ENCODE assay signal across 15 mouse cellular contexts in the genomic region with DNA sequence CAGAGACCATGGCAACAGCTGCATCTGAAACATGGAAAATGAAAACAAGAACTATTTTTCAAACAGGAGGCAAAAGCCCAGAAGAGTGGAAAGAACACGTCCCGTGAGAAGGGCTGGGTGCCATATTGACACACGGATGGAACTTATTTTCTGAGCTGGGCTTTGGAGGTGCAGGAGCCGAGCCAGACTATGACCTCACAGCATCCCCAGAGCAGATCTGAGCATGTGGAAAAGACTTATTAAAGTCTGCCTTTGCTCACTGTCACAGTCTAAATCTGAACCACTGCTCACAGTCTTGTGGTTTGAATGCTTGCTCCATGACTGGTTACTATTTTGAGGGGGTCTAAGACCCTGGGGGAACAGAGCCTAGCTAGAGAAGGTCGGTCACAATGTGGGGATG.
A peak's percentile ranks its signal among the peaks of the same experiment; 100 is the strongest.
DNase-seq lines count a peak whose midpoint lies in the region; ATAC-seq lines count a peak whose summit lies in the region.
"Had no signal": no experiment of that assay in that cellular context is flagged by ENCODE, and none has a peak within 500 bp of the region (broad histone marks: within the 10 kb centered on the region; RNA-seq: fewer than 3 reads in every experiment).

No protein-coding gene starts in this region.

- DNase-seq in gastrocnemius, postnatal 14 days = peak; percentile 70
- DNase-seq in heart, postnatal 10 days = peak; percentile 72 to 78
- DNase-seq in left cerebral cortex, postnatal 10 days (ENCODE audit: extremely low spot score in 1 of 2, low spot score in 2 of 2) = no peak
- DNase-seq in midbrain, embryonic 11.5 days (ENCODE audit: low spot score, missing footprints) = no peak
- DNase-seq in layer of hippocampus, adult 9-10 months (ENCODE audit: low spot score) = no peak
- DNase-seq: B cell, adult 2 months; cerebellum, adult 18-20 months; kidney, postnatal 25 days; lung, adult 2 months; thymus, postnatal 14 days had no signal

- H3K27me3 ChIP-seq in intestine, embryonic 15.5 days (replicated peaks) = no peaks in the 10 kb centered on the region
- no peaks in the 10 kb centered on the region for H3K27me3 ChIP-seq in intestine, embryonic 16.5 days (replicated peaks; ENCODE audit: control insufficient read depth, insufficient read depth, low read length)
- no peaks in the 10 kb centered on the region for H3K27me3 ChIP-seq in stomach, embryonic 15.5 days (replicated peaks)
- H3K27me3 ChIP-seq in midbrain, embryonic 11.5 days (ENCODE audit: control insufficient read depth, insufficient read depth, low read length) = no peaks in the 10 kb centered on the region

- H3K36me3 ChIP-seq in intestine, embryonic 15.5 days = no peaks in the 10 kb centered on the region
- no peaks in the 10 kb centered on the region for H3K36me3 ChIP-seq in intestine, embryonic 16.5 days (ENCODE audit: control insufficient read depth, insufficient read depth, low read length)
- H3K36me3 ChIP-seq in stomach, embryonic 15.5 days = no peaks in the 10 kb centered on the region
- no peaks in the 10 kb centered on the region for H3K36me3 ChIP-seq in midbrain, embryonic 11.5 days (ENCODE audit: control insufficient read depth, insufficient read depth, low read length)
- H3K36me3 ChIP-seq: G1E had no signal

- no peak overlapping the region for H3K9ac ChIP-seq in intestine, embryonic 15.5 days
- H3K9ac ChIP-seq in intestine, embryonic 16.5 days (ENCODE audit: low read depth, low read length) = no peak overlapping the region
- no peak overlapping the region for H3K9ac ChIP-seq in stomach, embryonic 15.5 days
- H3K9ac ChIP-seq in midbrain, embryonic 11.5 days (ENCODE audit: low read length) = no peak overlapping the region

- no peak overlapping the region for H3K4me3 ChIP-seq in intestine, embryonic 15.5 days (replicated peaks)
- no peak overlapping the region for H3K4me3 ChIP-seq in intestine, embryonic 16.5 days (ENCODE audit: low read length)
- no peak overlapping the region for H3K4me3 ChIP-seq in stomach, embryonic 15.5 days (replicated peaks)
- H3K4me3 ChIP-seq in midbrain, embryonic 11.5 days (ENCODE audit: low read depth, low read length) = no peak overlapping the region
- H3K4me3 ChIP-seq: megakaryocyte, embryonic 14.5 days had no signal

- no peaks in the 10 kb centered on the region for H3K9me3 ChIP-seq in intestine, embryonic 15.5 days
- no peaks in the 10 kb centered on the region for H3K9me3 ChIP-seq in intestine, embryonic 16.5 days (ENCODE audit: control insufficient read depth, low read length)
- no peaks in the 10 kb centered on the region for H3K9me3 ChIP-seq in stomach, embryonic 15.5 days
- H3K9me3 ChIP-seq in midbrain, embryonic 11.5 days (ENCODE audit: control insufficient read depth, low read length) = no peaks in the 10 kb centered on the region

- intact Hi-C loops in gastrocnemius, postnatal 14 days (cut with DNase I; ENCODE audit: low total_unique reads) = no loop called here
- intact Hi-C loops in heart, postnatal 10 days (cut with DNase I) = loop anchor here (5.0 kb wide), 1 partner anchor 178 kb away; the partner anchor contains the start of gene Sulf2
- intact Hi-C loops in left cerebral cortex, postnatal 10 days (cut with DNase I) = loop anchor here (5.0 kb wide), 1 partner anchor 68 kb away; no protein-coding TSS in a partner anchor

- H3K27ac ChIP-seq in intestine, embryonic 15.5 days = 0 out of 2 replicates have a peak overlapping the region, but pooled peaks have one; percentile 14
- H3K27ac ChIP-seq in intestine, embryonic 16.5 days (ENCODE audit: low read length) = no peak overlapping the region
- H3K27ac ChIP-seq in stomach, embryonic 15.5 days = peak overlapping the region; percentile 71
- no peak overlapping the region for H3K27ac ChIP-seq in midbrain, embryonic 11.5 days (ENCODE audit: low read depth, low read length)

- peaks cover 30% of the 10 kb centered on the region for H3K4me1 ChIP-seq in intestine, embryonic 15.5 days (replicated peaks)
- H3K4me1 ChIP-seq in intestine, embryonic 16.5 days (ENCODE audit: control insufficient read depth, insufficient read depth, low read length) = peaks cover 34% of the 10 kb centered on the region
- H3K4me1 ChIP-seq in stomach, embryonic 15.5 days = peaks cover 37% of the 10 kb centered on the region
- H3K4me1 ChIP-seq in midbrain, embryonic 11.5 days (ENCODE audit: control insufficient read depth, insufficient read depth, low read length) = peaks cover 3% of the 10 kb centered on the region; the same call in 1 of the 2 replicates
- H3K4me1 ChIP-seq: megakaryocyte, embryonic 14.5 days had no signal

- no peak for ATAC-seq in intestine, embryonic 15.5 days
- no peak for ATAC-seq in intestine, embryonic 16.5 days
- no peak for ATAC-seq in stomach, embryonic 15.5 days (ENCODE audit: insufficient read depth, low FRiP score, low read depth)
- ATAC-seq in midbrain, embryonic 11.5 days (ENCODE audit: low FRiP score) = no peak

- WGBS in intestine, embryonic 15.5 days = 52% methylated on average over 5 of the region's 5 CpGs
- 61% methylated on average over 5 of the region's 5 CpGs for WGBS in intestine, embryonic 16.5 days
- 60% methylated on average over 5 of the region's 5 CpGs for WGBS in stomach, embryonic 15.5 days
- WGBS in midbrain, embryonic 11.5 days = 86% methylated on average over 5 of the region's 5 CpGs

- no peak overlapping the region for H3K4me2 ChIP-seq in intestine, embryonic 15.5 days (replicated peaks)
- H3K4me2 ChIP-seq in intestine, embryonic 16.5 days (ENCODE audit: low read depth, low read length) = no peak overlapping the region
- H3K4me2 ChIP-seq in stomach, embryonic 15.5 days = no peak overlapping the region
- H3K4me2 ChIP-seq in midbrain, embryonic 11.5 days = no peak overlapping the region

Comparison
In these comparisons a context has a peak if more than half of its experiments do, and no peak if none do; other contexts are left out.
1. H3K27ac ChIP-seq: peak in intestine, embryonic 15.5 days (single experiment) and stomach, embryonic 15.5 days (single experiment); none in intestine, embryonic 16.5 days (single experiment) and midbrain, embryonic 11.5 days (single experiment).
2. DNase-seq: peak in gastrocnemius, postnatal 14 days (single experiment) and heart, postnatal 10 days (2 of 2); none in left cerebral cortex, postnatal 10 days (0 of 2), midbrain, embryonic 11.5 days (single experiment) and layer of hippocampus, adult 9-10 months (single experiment).